Mouse (Mus musculus): ENCODE results near the gene Ltc4s. TPM values are rescaled to one million over a fixed set of nuclear protein-coding genes. Genes with fewer than 3 reads are reported as not detected.

Gene Ltc4s
- total and polyA plus RNA-seq, 3 experiments: 0.47 to 2.0 (median 1.4) TPM

GRCm38 (mm10) chr11:50243926-50244325, 5.5 kb upstream of the Ltc4s start:
- in situ Hi-C loops (cut with MboI; ENCODE audit: low pct_ligation_motif_present, low pct_unique_long_range_greater_than_20kb, low sequenced_read_pairs) (no loop called here), dilution Hi-C loops (cut with MboI; ENCODE audit: extremely low pct_ligation_motif_present, extremely low pct_unique_long_range_greater_than_20kb, low sequenced_read_pairs) (no loop called here)
- no peak overlapping the region for H3K27ac ChIP-seq (ENCODE audit: insufficient read depth, low read depth)
- no peaks in the 10 kb centered on the region for H3K27me3 ChIP-seq (replicated peaks)
- no peaks in the 10 kb centered on the region for H3K79me2 ChIP-seq (replicated peaks; ENCODE audit: control insufficient read depth, extremely low read depth, insufficient read depth, poor library complexity, severe bottlenecking)
- H3K9ac ChIP-seq (ENCODE audit: insufficient read depth, low read depth): no peak overlapping the region
- peaks cover 0 to 6% of the 10 kb centered on the region in 2 experiments; a peak in 1 of 4 replicates for H3K4me1 ChIP-seq (ENCODE audit: control insufficient read depth in 1 of 2, insufficient read depth in 2 of 2)
- H3K9me3 ChIP-seq (replicated peaks; ENCODE audit: low read length): no peaks in the 10 kb centered on the region
- no peak overlapping the region for H3K4me2 ChIP-seq (ENCODE audit: insufficient read depth, low read depth, poor library complexity, severe bottlenecking)
- H3K36me3 ChIP-seq (replicated peaks in 1 of 2; ENCODE audit: control insufficient read depth in 1 of 2, insufficient read depth in 1 of 2, low read length in 1 of 2): no peaks in the 10 kb centered on the region
- DNase-seq (ENCODE audit: extremely low read depth): no peak
- no peak overlapping the region for H3K4me3 ChIP-seq (replicated peaks in 1 of 3; ENCODE audit: low read depth in 2 of 3, low read length in 2 of 3, poor library complexity in 1 of 3)
- TF ChIP-seq E2F4 (IDR thresholded peaks at IDR 0.05; ENCODE audit: insufficient replicate concordance, low read depth, low read length): no peak

- Histone ChIP-seq H3K27me3 (replicated peaks) (no peaks in the 10 kb centered on the region), H3K27ac (ENCODE audit: insufficient read depth, low read depth) (no peak overlapping the region), H3K36me3 (replicated peaks in 1 of 2; ENCODE audit: control insufficient read depth in 1 of 2, insufficient read depth in 1 of 2, low read length in 1 of 2) (peaks cover 0 to 8% of the 10 kb centered on the region in 2 experiments), H3K4me3 (replicated peaks in 1 of 3; ENCODE audit: low read depth in 2 of 3, low read length in 2 of 3, poor library complexity in 1 of 3) (no peak overlapping the region), H3K9ac (ENCODE audit: insufficient read depth, low read depth) (no peak overlapping the region), H3K4me1 (ENCODE audit: control insufficient read depth in 1 of 2, insufficient read depth in 2 of 2) (peaks cover 14 to 31% of the 10 kb centered on the region in 2 experiments), H3K79me2 (replicated peaks; ENCODE audit: control insufficient read depth, extremely low read depth, insufficient read depth, poor library complexity, severe bottlenecking) (no peaks in the 10 kb centered on the region), H3K9me3 (replicated peaks; ENCODE audit: low read length) (no peaks in the 10 kb centered on the region), H3K4me2 (ENCODE audit: insufficient read depth, low read depth, poor library complexity, severe bottlenecking) (no peak overlapping the region)
- dilution Hi-C loops (cut with MboI; ENCODE audit: extremely low pct_ligation_motif_present, extremely low pct_unique_long_range_greater_than_20kb, low sequenced_read_pairs): no loop called here
- in situ Hi-C loops (cut with MboI; ENCODE audit: low pct_ligation_motif_present, low pct_unique_long_range_greater_than_20kb, low sequenced_read_pairs): no loop called here
- no peak for DNase-seq (ENCODE audit: extremely low read depth)
- TF ChIP-seq USF1 (IDR thresholded peaks at IDR 0.05; ENCODE audit: low read depth, low read length): no peak
- no peak for TF ChIP-seq EP300 (IDR thresholded peaks at IDR 0.05; ENCODE audit: low read length)
- no peak for TF ChIP-seq MEF2A (IDR thresholded peaks at IDR 0.05; ENCODE audit: borderline replicate concordance, low read depth, low read length)
- TF ChIP-seq SIN3A (IDR thresholded peaks at IDR 0.05; ENCODE audit: low read length): no peak
- no peak for TF ChIP-seq MAZ (IDR thresholded peaks at IDR 0.05; ENCODE audit: low read depth, low read length)
- no peak for TF ChIP-seq SMC3 (IDR thresholded peaks at IDR 0.05; ENCODE audit: low read depth, low read length)
- no peak for TF ChIP-seq PAX5 (IDR thresholded peaks at IDR 0.05; ENCODE audit: low read length)
- no peak for TF ChIP-seq ZC3H11A (IDR thresholded peaks at IDR 0.05; ENCODE audit: low read depth, low read length)
Measured at GRCm38 (mm10) chr11:50240235-50240911, 2.0 kb upstream of the Ltc4s start.

DNA sequence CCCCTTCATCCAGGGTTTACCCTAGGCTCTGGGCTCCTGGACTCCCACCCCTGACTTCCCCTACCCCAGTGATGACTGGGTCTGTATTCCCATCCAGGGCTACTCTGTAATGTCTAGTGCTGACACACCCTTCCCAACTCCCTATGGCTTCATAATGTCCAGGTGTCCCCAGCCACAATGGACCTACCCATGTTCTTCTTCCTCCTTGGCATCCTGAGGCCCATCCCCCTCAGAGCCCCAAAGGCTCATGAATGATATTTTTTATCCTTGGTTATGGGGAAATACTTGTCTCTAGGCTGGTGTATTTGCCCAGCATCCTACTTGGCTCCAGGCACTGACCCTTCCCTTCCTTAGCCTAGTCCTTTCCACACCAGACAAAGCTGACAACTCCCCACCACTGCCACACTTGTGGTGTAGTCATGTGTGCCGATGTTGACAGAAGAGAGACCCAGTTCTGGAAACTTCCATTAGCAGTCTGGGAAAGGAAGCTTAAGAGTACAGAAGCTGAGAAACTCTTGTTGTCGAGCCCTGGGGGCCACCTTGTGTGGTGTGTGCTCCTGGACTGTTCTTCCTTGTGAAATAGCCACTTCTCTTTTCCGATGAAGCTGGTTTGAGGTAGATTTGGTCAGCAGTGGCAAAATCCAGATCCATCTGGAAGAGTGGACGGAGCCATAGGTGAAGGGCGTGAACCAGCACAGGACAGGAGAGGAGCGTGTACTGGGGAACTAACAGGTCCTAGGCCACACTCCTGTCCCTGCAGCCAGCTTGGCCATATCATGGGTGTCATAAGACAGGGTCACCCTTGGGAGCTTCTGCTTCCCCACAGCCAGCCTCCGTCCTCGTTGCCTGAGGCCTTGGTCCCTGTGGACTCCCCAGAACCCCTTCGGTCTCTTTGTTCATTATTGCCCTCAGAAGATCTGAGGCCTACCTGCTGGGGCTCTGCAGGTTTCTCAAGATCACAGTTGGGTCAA, 690 bp upstream of the Ltc4s start:
- no peak overlapping the region for H3K4me3 ChIP-seq (replicated peaks in 1 of 3; ENCODE audit: low read depth in 2 of 3, low read length in 2 of 3, poor library complexity in 1 of 3)
- no peaks in the 10 kb centered on the region for H3K27me3 ChIP-seq (replicated peaks)
- TF ChIP-seq ZC3H11A (IDR thresholded peaks at IDR 0.05; ENCODE audit: low read depth, low read length) (no peak), ZKSCAN1 (IDR thresholded peaks at IDR 0.05; ENCODE audit: borderline replicate concordance, low read depth, low read length) (no peak), MXI1 (IDR thresholded peaks at IDR 0.05; ENCODE audit: low read depth, low read length) (no peak), MEF2A (IDR thresholded peaks at IDR 0.05; ENCODE audit: borderline replicate concordance, low read depth, low read length) (no peak)
- no peaks in the 10 kb centered on the region for H3K79me2 ChIP-seq (replicated peaks; ENCODE audit: control insufficient read depth, extremely low read depth, insufficient read depth, poor library complexity, severe bottlenecking)
- H3K9me3 ChIP-seq (replicated peaks; ENCODE audit: low read length): no peaks in the 10 kb centered on the region
- H3K9ac ChIP-seq (ENCODE audit: insufficient read depth, low read depth): no peak overlapping the region
- dilution Hi-C loops (cut with MboI; ENCODE audit: extremely low pct_ligation_motif_present, extremely low pct_unique_long_range_greater_than_20kb, low sequenced_read_pairs): no loop called here
- no peak for DNase-seq (ENCODE audit: extremely low read depth)
- H3K36me3 ChIP-seq (replicated peaks in 1 of 2; ENCODE audit: control insufficient read depth in 1 of 2, insufficient read depth in 1 of 2, low read length in 1 of 2): peaks cover 10 to 21% of the 10 kb centered on the region in 2 experiments
- H3K4me1 ChIP-seq (ENCODE audit: control insufficient read depth in 1 of 2, insufficient read depth in 2 of 2): peaks cover 14 to 31% of the 10 kb centered on the region in 2 experiments
- in situ Hi-C loops (cut with MboI; ENCODE audit: low pct_ligation_motif_present, low pct_unique_long_range_greater_than_20kb, low sequenced_read_pairs): no loop called here
- no peak overlapping the region for H3K4me2 ChIP-seq (ENCODE audit: insufficient read depth, low read depth, poor library complexity, severe bottlenecking)
- no peak overlapping the region for H3K27ac ChIP-seq (ENCODE audit: insufficient read depth, low read depth)
